Mouse (Mus musculus) MEL (cell line): Measurements from ENCODE around the gene Lrrc4c. TPM values are rescaled to one million over a fixed set of nuclear protein-coding genes. Genes with fewer than 3 reads are reported as not detected.

Experiments used
- DNase-seq: peaks from one replicate; pipeline ENCODE4 v3.0.0; 2011; ENCODE audit warnings: low read depth, low spot score
- H3K27ac ChIP-seq: 2 replicates; pipeline ENCODE4 v1.5.1; 2012; ENCODE audit warnings: low read depth, mild to moderate bottlenecking, control low read depth, low read length, moderate library complexity; ENCODE audit not compliant: control insufficient read depth
- H3K27me3 ChIP-seq, 2 experiments: fragments of 150-350 bp in 1 of 2; sonication (generic) in 1 of 2; 2 replicates each; pipeline ENCODE4 v1.6.1; 2012; ENCODE audit warnings: low read length in 2 of 2, mild to moderate bottlenecking in 2 of 2, improper control_type of control experiment in 1 of 2, moderate library complexity in 1 of 2; ENCODE audit not compliant: insufficient read depth in 2 of 2, control insufficient read depth in 1 of 2
- H3K36me3 ChIP-seq, 2 experiments: 2 replicates each; pipeline ENCODE4 v1.6.1; 2012 to 2014; ENCODE audit warnings: low read length in 2 of 2, improper control_type of control experiment in 1 of 2, inconsistent platforms in 1 of 2, mild to moderate bottlenecking in 1 of 2; ENCODE audit not compliant: insufficient read depth in 2 of 2, control insufficient read depth in 1 of 2
- H3K4me1 ChIP-seq, 2 experiments: fragments of 150-350 bp in 1 of 2; sonication (generic) in 1 of 2; 2 replicates each; pipeline ENCODE4 v1.6.1; 2012; ENCODE audit warnings: low read length in 2 of 2, improper control_type of control experiment in 1 of 2, mild to moderate bottlenecking in 1 of 2; ENCODE audit not compliant: insufficient read depth in 2 of 2, control insufficient read depth in 1 of 2
- H3K4me3 ChIP-seq, 2 experiments: fragments of 150-350 bp in 1 of 2; sonication (generic) in 1 of 2; 2 replicates each; pipeline ENCODE4 v1.5.1; 2012; ENCODE audit warnings: low read depth in 2 of 2, low read length in 2 of 2, mild to moderate bottlenecking in 2 of 2, moderate library complexity in 2 of 2, control low read depth in 1 of 2, improper control_type of control experiment in 1 of 2; ENCODE audit not compliant: control insufficient read depth in 1 of 2, insufficient read depth in 1 of 2
- H3K79me2 ChIP-seq: 2 replicates; pipeline ENCODE4 v1.6.1; 2012; ENCODE audit warnings: mild to moderate bottlenecking, low read length, moderate library complexity; ENCODE audit not compliant: control insufficient read depth, poor library complexity, insufficient read depth
- H3K9ac ChIP-seq: 2 replicates; pipeline ENCODE4 v1.6.1; 2012; ENCODE audit warnings: low read depth, mild to moderate bottlenecking, control low read depth, low read length, moderate library complexity; ENCODE audit not compliant: control insufficient read depth, poor library complexity, severe bottlenecking
- H3K9me3 ChIP-seq: fragments of 150-350 bp; sonication (generic); replicated peaks from 2 replicates; pipeline ENCODE4 v1.6.1; 2012; ENCODE audit warnings: mild to moderate bottlenecking, low read length, improper control_type of control experiment, moderate library complexity; ENCODE audit not compliant: insufficient read depth
- CHD2 ChIP-seq: IDR thresholded peaks from 2 replicates; pipeline ENCODE4 v1.6.1; 2011; ENCODE audit warnings: low read length, improper control_type of control experiment
- CTCF ChIP-seq, 3 experiments: IDR thresholded peaks in 2 of 3; conservative IDR thresholded peaks in 1 of 3; 2 replicates each; pipeline ENCODE4 v1.5.1; 2011 to 2012; ENCODE audit warnings: low read length in 3 of 3, low read depth in 2 of 3, mild to moderate bottlenecking in 2 of 3, improper control_type of control experiment in 1 of 3, inconsistent platforms in 1 of 3, mixed read lengths in 1 of 3, moderate library complexity in 1 of 3; ENCODE audit not compliant: control insufficient read depth in 1 of 3, insufficient read depth in 1 of 3, poor library complexity in 1 of 3, severe bottlenecking in 1 of 3
- ELF1 ChIP-seq: IDR thresholded peaks from 2 replicates; pipeline ENCODE4 v1.6.1; 2014; ENCODE audit warnings: low read depth, mild to moderate bottlenecking, inconsistent platforms, low read length, improper control_type of control experiment, moderate library complexity
- ETS1 ChIP-seq: IDR thresholded peaks from 2 replicates; pipeline ENCODE4 v1.6.1; 2012; ENCODE audit warnings: low read depth, mild to moderate bottlenecking, inconsistent platforms, low read length, improper control_type of control experiment, moderate library complexity
- KAT2A ChIP-seq: conservative IDR thresholded peaks from 2 replicates; pipeline ENCODE4 v1.6.1; 2012; ENCODE audit warnings: low read depth, low read length, improper control_type of control experiment, inconsistent platforms
- MAFK ChIP-seq: IDR thresholded peaks from 2 replicates; pipeline ENCODE4 v1.6.1; 2011; ENCODE audit warnings: low read depth, mild to moderate bottlenecking, low read length, improper control_type of control experiment, borderline replicate concordance
- MAZ ChIP-seq: IDR thresholded peaks from 2 replicates; pipeline ENCODE4 v1.6.1; 2012; ENCODE audit warnings: low read depth, mild to moderate bottlenecking, inconsistent platforms, low read length, improper control_type of control experiment
- POLR2AphosphoS2 ChIP-seq: IDR thresholded peaks from 2 replicates; pipeline ENCODE4 v1.6.1; 2011; ENCODE audit warnings: low read length, improper control_type of control experiment
- RCOR1 ChIP-seq: IDR thresholded peaks from 2 replicates; pipeline ENCODE4 v1.6.1; 2012; ENCODE audit warnings: low read depth, mild to moderate bottlenecking, inconsistent platforms, low read length, improper control_type of control experiment
- TCF12 ChIP-seq: IDR thresholded peaks from 2 replicates; pipeline ENCODE4 v1.6.1; 2014; ENCODE audit warnings: low read depth, mild to moderate bottlenecking, inconsistent platforms, low read length, improper control_type of control experiment, moderate library complexity
- USF1 ChIP-seq: IDR thresholded peaks from 2 replicates; pipeline ENCODE4 v1.6.1; 2014; ENCODE audit warnings: low read depth, mild to moderate bottlenecking, inconsistent platforms, low read length, improper control_type of control experiment, moderate library complexity
- ZNF384 ChIP-seq: IDR thresholded peaks from 2 replicates; pipeline ENCODE4 v1.6.1; 2012; ENCODE audit warnings: low read depth, mild to moderate bottlenecking, inconsistent platforms, low read length, improper control_type of control experiment
- polyA plus RNA-seq, 2 experiments: library from polyadenylated mRNA; stranded (reverse) in 1 of 2; unstranded in 1 of 2; fragments of >175 nt in 1 of 2; fragments of >200 nt in 1 of 2; gene quantifications; 2 replicates each; pipeline versions ENCODE4 v1.2.1 to v1.2.4; 2012; ENCODE audit warnings: low replicate concordance in 2 of 2, low read depth in 1 of 2; ENCODE audit not compliant: insufficient read length in 2 of 2, insufficient read depth in 1 of 2, missing spikeins in 1 of 2
- total RNA-seq: library from RNA; depleted of rRNA; stranded (reverse); fragments of 300-350 nt; gene quantifications from 2 replicates; pipeline ENCODE4 v1.2.3, GENCODE M21; 2012

Gene Lrrc4c
- total and polyA plus RNA-seq, 3 experiments = not detected

DNA sequence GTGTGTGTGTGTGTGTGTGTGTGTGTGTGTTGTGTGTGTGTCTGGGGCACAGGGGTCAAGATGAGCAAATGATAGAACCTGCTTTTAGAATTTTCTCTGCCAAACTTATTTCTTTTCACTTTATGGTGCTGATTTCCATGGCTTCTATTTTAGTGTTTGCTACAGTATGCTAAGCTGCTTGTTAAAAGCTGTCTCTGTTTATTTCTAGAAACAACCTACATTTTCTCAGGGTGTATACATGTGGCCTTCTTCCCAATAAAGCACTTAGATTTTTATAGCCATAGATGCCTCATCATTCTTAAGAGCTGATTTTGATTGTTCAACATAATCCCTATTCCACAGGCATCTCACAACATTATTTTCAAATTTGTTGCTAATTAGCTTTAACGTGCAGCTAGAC, 229.2 kb downstream of the Lrrc4c start:
- H3K27me3 ChIP-seq = no peaks in the 10 kb centered on the region
- no peaks in the 10 kb centered on the region for H3K79me2 ChIP-seq
- H3K36me3 ChIP-seq = no peaks in the 10 kb centered on the region
- no peaks in the 10 kb centered on the region for H3K4me1 ChIP-seq
- no peak overlapping the region for H3K9ac ChIP-seq
- H3K27ac ChIP-seq = no peak overlapping the region
- H3K9me3 ChIP-seq = no peaks in the 10 kb centered on the region
- no peak for TF ChIP-seq ETS1
- no peak for TF ChIP-seq ELF1
- TF ChIP-seq POLR2AphosphoS2 = no peak
- no peak for TF ChIP-seq RCOR1
- TF ChIP-seq TCF12 = no peak
- no peak for TF ChIP-seq ZNF384
- no peak for TF ChIP-seq CHD2
- H3K4me3 ChIP-seq = no peak overlapping the region
- no peak for DNase-seq

DNA sequence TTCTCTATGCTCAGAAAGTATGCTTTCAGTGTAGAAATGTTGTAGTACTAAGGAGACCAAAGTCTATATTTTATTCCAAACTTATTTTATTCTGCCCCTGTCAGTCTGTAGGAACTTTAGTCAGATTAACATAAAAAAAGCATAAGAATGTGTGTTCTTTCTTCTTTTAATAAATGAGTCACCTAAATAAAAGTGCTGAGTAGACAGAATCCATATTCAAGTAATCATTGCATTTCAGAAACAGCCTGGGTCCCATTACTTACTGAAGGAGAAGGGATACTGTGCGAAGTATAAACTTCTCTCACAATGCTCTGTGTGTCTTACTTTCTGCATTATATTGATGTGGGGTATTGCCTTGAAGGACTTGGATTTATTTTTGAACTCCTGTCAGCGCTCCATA, 255.8 kb downstream of the Lrrc4c start:
- Histone ChIP-seq H3K79me2 (no peaks in the 10 kb centered on the region), H3K4me3 (no peak overlapping the region), H3K27ac (no peak overlapping the region), H3K36me3 (no peaks in the 10 kb centered on the region), H3K4me1 (no peaks in the 10 kb centered on the region), H3K9ac (no peak overlapping the region)
- TF ChIP-seq MAFK (peak; percentile 61; the same call in 1 of the 2 replicates), USF1 (no peak)
- TF ChIP-seq, all 39 proteins: peak for 1
- no peak for DNase-seq
- Histone ChIP-seq H3K27me3 (no peaks in the 10 kb centered on the region), H3K9me3 (no peaks in the 10 kb centered on the region)

- no peak for TF ChIP-seq TCF12
- no peak for TF ChIP-seq KAT2A
- no peak for TF ChIP-seq CTCF (IDR thresholded peaks at IDR 0.05 in 2 of 3, conservative IDR thresholded peaks at IDR 0.05 in 1 of 3; ENCODE audit: control insufficient read depth in 1 of 3, insufficient read depth in 1 of 3, low read depth in 2 of 3, low read length in 3 of 3, poor library complexity in 1 of 3, severe bottlenecking in 1 of 3)
- TF ChIP-seq MAZ = no peak
- H3K4me1 ChIP-seq = no peaks in the 10 kb centered on the region
Observed at GRCm38 (mm10) chr2:96577701-96578100, 259.7 kb downstream of the Lrrc4c start.

More at GRCm38 (mm10) chr2:96577701-96578100, 259.7 kb downstream of the Lrrc4c start:
- Histone ChIP-seq H3K27me3 (no peaks in the 10 kb centered on the region), H3K9me3 (no peaks in the 10 kb centered on the region), H3K79me2 (no peaks in the 10 kb centered on the region), H3K36me3 (no peaks in the 10 kb centered on the region), H3K9ac (no peak overlapping the region), H3K27ac (no peak overlapping the region), H3K4me3 (no peak overlapping the region)
- no peak for DNase-seq
